Mouse (Mus musculus) ovary, postnatal 36 days (tissue): Measurements from ENCODE around the gene Rxra.

Experiments used
- DNase-seq: peaks from one replicate; pipeline ENCODE4 v3.0.0; 2022; ENCODE audit warnings: low spot score, mixed read lengths

Rxra gene

GRCm38 (mm10) chr2:27740091-27740608 lies 63.9 kb downstream of the Rxra start:
- DNase-seq: peak; percentile 84

- DNase-seq: no peak
Measured at GRCm38 (mm10) chr2:27743177-27743576, 66.9 kb downstream of the Rxra start.

GRCm38 (mm10) chr2:27743863-27744611 lies 67.8 kb downstream of the Rxra start:
- no peak for DNase-seq

GRCm38 (mm10) chr2:27744612-27745351 lies 68.5 kb downstream of the Rxra start:
- peak; percentile 60 for DNase-seq

GRCm38 (mm10) chr2:27745673-27746620 lies 69.7 kb downstream of the Rxra start:
- DNase-seq: peak; percentile 80

GRCm38 (mm10) chr2:27746854-27747253 lies 70.6 kb downstream of the Rxra start:
- DNase-seq: no peak

GRCm38 (mm10) chr2:27748984-27749383 lies 72.7 kb downstream of the Rxra start:
- no peak for DNase-seq

- DNase-seq: no peak
Measured at GRCm38 (mm10) chr2:27750399-27751134, 74.3 kb downstream of the Rxra start.

- no peak for DNase-seq
Measured at GRCm38 (mm10) chr2:27751135-27751519, 74.9 kb downstream of the Rxra start.

GRCm38 (mm10) chr2:27751803-27752202 lies 75.6 kb downstream of the Rxra start:
- DNase-seq: no peak

- no peak for DNase-seq
Measured at GRCm38 (mm10) chr2:27754094-27754493, 77.9 kb downstream of the Rxra start.

GRCm38 (mm10) chr2:27755986-27756641 lies 79.9 kb downstream of the Rxra start:
- DNase-seq: no peak

- DNase-seq: peak; percentile 89
Measured at GRCm38 (mm10) chr2:27758414-27759301, 82.4 kb downstream of the Rxra start.

- DNase-seq: no peak
Measured at GRCm38 (mm10) chr2:27759431-27759830, 83.2 kb downstream of the Rxra start.

- DNase-seq: no peak
Measured at GRCm38 (mm10) chr2:27761260-27761995, 85.2 kb downstream of the Rxra start.

GRCm38 (mm10) chr2:27761996-27762340 lies 85.7 kb downstream of the Rxra start:
- DNase-seq: no peak

- no peak for DNase-seq
Measured at GRCm38 (mm10) chr2:27762509-27762908, 86.3 kb downstream of the Rxra start.

- no peak for DNase-seq
Measured at GRCm38 (mm10) chr2:27762920-27763780, 86.9 kb downstream of the Rxra start.
